Mouse (Mus musculus) kidney, postnatal 14 days (tissue): Measurements from ENCODE around the gene Atp6v0b.

ENCODE experiments used
- DNase-seq: peaks from one replicate; pipeline ENCODE4 v3.0.0; 2022; ENCODE audit warnings: mixed read lengths

Atp6v0b gene

DNA sequence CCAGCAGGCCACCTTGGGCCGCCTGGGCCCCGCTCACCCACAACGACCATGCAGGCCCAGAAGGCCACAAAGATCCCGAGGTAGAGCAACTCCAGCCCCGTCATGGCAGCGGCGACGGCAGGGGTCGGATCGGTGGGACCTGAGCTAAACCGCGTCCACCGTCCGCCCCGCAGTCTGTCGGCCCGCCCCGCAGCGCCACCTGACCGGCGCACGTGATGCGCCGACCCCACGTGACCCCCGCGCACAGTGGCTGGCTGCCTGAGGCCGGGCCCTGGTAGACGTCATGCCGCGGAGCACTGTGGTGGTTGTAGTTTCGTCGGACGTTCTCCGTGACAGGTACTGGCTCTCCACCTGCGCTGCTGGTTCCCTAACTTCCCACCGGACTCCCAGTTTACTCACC, at the start of gene Atp6v0b:
Gene Atp6v0b (minus strand): TSS at position 201 of the 400 bp plus-strand sequence.
- peak; percentile 97 for DNase-seq

DNA sequence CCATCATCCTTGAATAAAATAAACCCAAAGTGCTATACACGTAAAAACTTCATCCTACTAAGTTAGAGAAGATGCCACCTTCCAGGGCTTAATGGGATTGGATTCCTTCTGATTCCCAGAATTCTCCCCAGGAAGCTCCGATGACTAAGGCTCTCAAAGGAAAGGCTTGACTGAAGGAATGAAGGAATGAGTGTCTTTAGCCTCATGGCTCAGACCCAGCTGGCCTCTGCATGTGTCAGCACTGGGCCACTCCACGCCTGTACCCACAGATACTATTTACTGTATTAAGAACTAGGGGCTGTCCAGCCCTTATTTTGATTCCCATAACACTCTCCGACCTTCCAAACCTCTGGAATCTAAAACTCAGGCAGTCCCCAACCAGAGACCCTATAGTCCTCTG, 46.9 kb upstream of the Atp6v0b start:
- DNase-seq = no peak

DNA sequence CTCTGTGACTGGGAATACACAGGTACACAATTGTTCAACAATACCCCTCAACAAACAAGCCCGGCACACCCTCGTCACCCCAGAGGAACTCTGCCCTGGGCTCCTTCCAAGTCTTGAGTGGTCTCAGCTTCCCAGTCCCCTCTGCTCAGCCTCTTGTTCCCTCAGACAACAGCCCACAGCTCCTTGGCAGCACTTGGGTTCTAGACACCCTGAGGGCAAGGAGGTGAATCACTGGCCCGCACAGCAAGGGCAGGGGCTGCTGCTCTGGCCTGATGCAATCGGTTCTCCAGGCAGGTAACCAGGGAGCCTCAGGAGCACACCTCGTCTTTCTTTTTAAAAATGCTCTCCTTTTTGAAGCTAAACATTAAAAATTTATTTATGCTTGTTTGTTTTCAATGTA, 46.1 kb upstream of the Atp6v0b start:
- DNase-seq = no peak

DNA sequence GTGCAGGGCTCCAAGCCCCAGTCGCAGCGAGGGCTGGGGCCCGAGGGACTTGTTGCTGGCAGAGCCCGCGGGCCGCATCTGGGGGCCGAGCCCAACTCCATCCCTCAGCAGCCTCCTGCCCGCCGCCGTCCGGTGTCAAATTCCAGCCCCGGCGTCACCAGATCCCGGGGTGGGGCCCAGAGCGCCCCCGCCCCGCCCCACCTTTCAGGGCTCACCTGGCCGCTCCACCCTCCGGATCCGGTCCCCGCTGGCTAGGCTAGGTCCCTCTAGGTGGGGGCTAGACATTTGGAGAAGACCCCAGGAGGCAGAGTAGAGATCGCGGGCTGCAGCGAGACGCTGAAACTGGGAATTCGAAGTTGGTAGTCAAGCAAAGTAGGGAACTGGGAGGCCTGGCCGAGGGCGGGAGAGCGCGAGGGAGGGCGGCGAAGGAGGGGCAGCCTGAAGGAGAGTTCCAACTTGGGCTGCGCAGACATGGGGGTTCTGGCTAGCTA, 42.3 kb upstream of the Atp6v0b start, which contains the start of gene Artn:
Gene Artn (minus strand): TSS at position 373 of the 491 bp plus-strand sequence.
- DNase-seq = peak; percentile 83

GRCm38 (mm10) chr4:117928699-117929241, 41.6 kb upstream of the Atp6v0b start:
- peak; percentile 73 for DNase-seq

DNA sequence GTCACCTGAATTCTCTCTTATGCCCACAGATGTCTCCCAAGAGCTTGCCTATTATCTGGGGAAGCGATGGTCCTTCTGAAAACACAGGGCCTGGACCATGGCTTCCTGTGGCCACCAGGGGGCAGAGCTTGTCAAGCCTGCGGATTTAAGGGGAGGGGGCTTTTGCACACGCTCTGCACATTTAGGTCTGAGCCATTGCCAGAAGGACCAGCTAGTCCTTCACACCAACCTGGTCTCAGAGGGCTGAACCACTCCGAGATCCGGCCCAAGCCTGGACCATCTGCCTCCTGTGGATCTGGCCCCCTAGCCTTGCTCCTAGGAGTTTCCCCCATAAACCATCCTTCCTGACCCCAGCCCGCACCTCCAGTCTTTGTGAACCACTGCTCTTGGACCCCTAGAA, 41.1 kb upstream of the Atp6v0b start:
- peak; percentile 25 for DNase-seq

GRCm38 (mm10) chr4:117926545-117927482, 39.7 kb upstream of the Atp6v0b start:
- peak; percentile 59 for DNase-seq

DNA sequence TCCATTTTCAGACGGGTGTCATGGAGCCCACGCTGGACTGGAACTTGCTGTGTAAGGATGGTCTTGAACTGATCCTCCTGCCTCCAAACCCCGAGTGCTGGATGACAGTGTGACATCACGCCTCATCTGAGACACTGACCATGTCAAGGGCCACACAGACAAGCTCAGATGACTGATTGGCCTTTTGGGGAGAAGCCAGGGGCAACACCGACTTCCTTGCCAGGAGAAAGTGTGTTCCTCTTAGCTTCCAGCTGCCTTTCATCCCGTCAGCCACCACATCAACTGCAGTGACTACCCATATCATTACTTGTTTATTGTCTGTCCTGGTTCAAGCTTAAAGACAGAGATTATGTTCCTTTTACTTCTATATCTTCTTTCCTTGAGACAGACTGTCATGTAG, 37.8 kb upstream of the Atp6v0b start:
- DNase-seq = no peak

DNA sequence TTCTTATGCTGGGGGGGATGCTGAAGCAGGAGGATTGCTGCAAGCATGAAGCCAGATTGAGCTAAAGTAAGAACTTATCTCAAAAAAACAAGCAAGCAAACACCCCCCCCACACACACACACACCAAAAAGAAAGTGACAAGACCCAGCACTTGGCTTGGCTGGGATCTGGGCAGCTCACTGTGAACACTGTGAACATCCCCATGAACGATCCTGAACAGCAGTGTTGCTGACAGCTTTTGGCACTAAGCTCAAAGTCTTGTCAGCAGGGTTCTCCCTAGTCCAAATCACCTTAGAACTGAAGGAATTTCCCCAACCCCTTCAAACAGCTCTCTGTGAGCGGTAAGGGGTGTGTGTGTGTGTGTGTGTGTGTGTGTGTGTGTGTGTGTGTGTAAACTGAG, 36.3 kb upstream of the Atp6v0b start:
- DNase-seq = no peak

DNA sequence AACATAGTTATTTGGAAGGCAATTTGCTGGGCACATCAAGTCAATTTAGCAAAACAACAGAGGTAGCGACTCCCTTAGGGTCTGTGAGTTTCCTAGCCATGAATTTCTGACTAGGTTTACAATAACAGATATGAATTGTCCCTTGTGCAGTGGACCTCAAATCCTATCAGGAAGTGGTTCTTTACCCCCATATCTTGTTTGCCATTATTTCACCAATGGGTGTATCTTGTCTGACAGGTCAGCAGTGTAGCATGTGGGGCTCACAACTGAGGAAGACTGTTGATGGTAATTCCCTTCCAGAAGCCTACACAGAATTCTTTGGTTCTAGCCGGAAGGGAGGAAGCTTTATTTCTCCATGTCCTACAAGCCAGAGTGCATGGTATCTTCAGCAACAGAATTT, 34.2 kb upstream of the Atp6v0b start:
- DNase-seq = no peak

DNA sequence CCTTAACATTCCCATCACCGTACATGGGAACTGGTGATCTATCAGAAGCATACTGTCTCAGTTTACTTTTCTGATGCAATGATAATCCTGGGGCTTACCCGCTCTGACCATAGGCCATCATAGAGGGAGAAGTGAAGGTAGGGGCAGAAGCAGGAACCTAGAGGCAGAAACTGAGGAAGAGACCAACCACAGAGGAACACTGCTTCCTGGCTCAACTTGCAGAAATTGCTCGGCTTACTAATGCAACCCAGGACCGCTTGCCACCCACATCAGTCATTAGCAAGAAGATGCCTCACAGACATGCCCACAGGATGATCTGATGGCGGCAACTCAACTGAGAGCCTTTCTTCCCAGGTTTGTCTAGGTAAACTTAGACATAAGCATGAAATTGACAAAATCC, 31.6 kb upstream of the Atp6v0b start:
- DNase-seq = no peak

DNA sequence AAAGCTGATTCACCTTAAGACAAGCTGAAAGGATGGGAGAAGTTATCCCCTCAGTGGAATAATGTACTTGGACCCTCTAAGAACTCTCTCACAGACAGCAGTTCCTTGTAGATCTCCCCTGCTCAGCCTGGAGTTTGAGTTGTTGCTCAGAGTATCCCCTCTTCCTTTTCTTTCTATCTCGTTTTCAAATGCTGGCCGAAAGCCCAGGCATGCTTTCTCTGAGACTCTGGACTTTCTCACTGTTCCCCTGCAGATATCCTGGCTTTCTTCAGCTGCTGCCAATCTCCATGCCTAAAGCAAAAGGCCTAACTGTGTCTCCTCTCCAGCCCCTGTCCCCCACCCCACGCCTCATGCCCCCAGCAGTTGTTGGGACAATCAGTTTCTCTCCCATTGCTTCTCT, 31.1 kb upstream of the Atp6v0b start:
- peak; percentile 50 for DNase-seq

GRCm38 (mm10) chr4:117917847-117918246, 30.7 kb upstream of the Atp6v0b start:
- DNase-seq = no peak

DNA sequence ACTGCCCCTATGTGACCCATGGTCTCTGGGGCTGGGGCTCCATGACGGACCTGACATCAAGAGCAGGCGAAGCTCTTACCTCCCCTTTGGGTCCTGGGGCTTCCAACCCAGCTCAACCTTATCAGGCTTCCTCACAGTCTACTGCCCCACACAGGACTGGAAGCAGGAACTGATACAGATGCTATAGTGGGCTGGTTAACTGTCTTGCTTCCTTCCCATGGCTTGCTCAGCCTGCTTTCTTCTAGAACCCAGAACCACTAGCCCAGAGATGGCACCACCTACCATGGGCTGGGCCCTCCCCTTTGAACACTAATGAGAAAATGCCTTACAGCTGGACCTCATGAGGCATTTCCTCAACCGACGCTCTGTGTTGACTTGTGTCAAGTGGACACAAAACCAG, 30.3 kb upstream of the Atp6v0b start:
- no peak for DNase-seq

DNA sequence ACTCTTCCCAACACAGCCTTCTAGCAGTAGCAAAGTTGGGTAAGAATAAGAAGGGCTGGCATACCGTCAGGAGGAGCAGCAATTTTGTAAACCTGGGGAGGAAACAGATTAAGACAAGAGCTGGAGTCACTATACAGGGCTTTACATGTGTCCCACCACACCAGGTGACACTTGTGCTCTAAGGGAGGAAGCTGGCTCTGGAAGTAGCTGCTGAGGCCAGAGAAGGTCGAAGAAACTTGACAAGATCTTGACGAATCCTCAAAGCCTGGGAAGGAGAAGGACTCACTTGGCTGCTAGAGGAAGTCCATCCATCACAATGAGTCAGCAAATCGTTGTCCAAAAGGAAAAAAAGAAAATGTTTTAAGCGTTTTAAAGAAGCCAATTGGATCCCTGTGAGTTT, 29.3 kb upstream of the Atp6v0b start:
- DNase-seq = no peak

- DNase-seq = no peak
Measured at GRCm38 (mm10) chr4:117915489-117916105, 28.5 kb upstream of the Atp6v0b start.

DNA sequence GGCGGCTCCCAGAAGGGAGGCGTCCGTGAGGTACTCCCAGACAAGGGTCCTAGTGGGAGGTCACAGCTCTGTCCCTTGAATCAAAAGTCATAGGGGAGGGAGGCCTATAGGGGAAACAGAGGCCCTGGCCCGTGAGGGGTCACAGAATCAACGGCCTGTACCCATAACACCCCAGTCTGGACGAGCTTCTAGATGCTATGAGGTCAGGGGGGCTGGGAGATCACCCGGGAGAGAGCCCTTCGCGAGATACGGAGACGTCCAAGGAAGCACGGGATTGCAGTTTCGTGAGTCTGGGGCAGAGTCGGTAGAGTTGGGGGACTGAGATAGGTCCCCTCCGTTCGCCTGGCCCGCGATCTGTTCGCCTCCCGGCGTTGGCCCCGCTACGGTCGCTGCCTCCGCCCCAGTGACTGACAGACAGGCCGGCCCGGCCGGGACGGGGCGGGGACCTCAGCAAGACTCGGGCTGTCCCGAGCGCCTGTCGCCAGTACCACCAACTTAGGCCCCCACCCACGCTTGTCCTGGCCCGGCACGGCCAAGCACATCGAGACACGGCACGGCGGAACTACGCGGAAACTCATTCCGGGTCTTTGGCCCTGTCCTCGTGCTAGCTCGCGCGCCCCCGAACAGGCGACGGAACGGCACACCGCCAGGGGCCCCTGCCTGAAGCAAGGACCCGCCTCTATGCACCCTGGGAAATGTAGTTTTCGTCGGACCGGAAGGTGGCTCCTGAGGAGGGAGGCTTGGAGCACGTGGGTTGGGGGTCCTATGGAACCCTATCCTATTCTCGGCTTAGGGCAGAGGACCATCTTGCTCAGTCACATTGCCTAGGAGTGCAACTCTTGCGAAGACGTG, 27.7 kb upstream of the Atp6v0b start, which contains the start of gene Ipo13:
Gene Ipo13 (minus strand): TSS at position 409 of the 852 bp plus-strand sequence.
- DNase-seq = peak; percentile 93

- DNase-seq = no peak
Measured at GRCm38 (mm10) chr4:117914031-117914430, 26.9 kb upstream of the Atp6v0b start.

- peak; percentile 77 for DNase-seq
Measured at GRCm38 (mm10) chr4:117913421-117913820, 26.3 kb upstream of the Atp6v0b start.

GRCm38 (mm10) chr4:117912685-117913273, 25.6 kb upstream of the Atp6v0b start:
- no peak for DNase-seq

GRCm38 (mm10) chr4:117912131-117912561, 25.0 kb upstream of the Atp6v0b start:
- DNase-seq = no peak

GRCm38 (mm10) chr4:117908834-117909453, 21.8 kb upstream of the Atp6v0b start:
- no peak for DNase-seq
